ENCODE assay signal across 20 mouse cellular contexts in the genomic region with DNA sequence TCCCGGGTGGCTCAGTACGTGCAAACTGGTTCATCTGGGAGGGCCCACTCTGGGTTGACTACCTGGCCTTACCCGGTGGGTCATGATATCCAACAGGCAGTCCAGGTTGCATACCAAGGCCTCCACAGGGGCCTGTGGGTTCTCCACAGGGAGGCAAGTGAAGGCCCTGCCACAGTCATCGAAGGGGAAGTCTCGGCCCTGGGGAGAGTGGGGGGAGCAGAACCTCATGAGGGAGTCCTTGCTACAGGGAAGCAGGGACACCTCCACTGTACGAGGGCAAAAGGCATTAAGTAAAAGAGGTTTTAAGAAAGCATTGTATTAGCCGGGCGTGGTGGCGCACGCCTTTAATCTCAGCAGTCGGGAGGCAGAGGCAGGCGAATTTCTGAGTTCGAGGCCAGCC.
"Had no signal": no experiment of that assay in that cellular context is flagged by ENCODE, and none has a peak within 500 bp of the region (broad histone marks: within the 10 kb centered on the region; RNA-seq: fewer than 3 reads in every experiment).

No protein-coding gene starts in this region.

- H3K4me3 ChIP-seq: layer of hippocampus, adult 2 months; liver, embryonic 13.5 days; megakaryocyte, embryonic 14.5 days; midbrain, embryonic 10.5 days; midbrain, embryonic 13.5 days; myocyte; neural tube, embryonic 12.5 days; neural tube, embryonic 15.5 days; stomach, embryonic 15.5 days had no signal

- H3K9me3 ChIP-seq: liver, embryonic 13.5 days; midbrain, embryonic 10.5 days; midbrain, embryonic 13.5 days; neural tube, embryonic 12.5 days; neural tube, embryonic 15.5 days; stomach, embryonic 15.5 days had no signal

- H3K4me1 ChIP-seq: midbrain, embryonic 10.5 days; midbrain, embryonic 13.5 days; neural tube, embryonic 12.5 days; neural tube, embryonic 15.5 days had no signal

- H3K36me3 ChIP-seq: stomach, embryonic 15.5 days had no signal

- DNase-seq: kidney, adult 18-20 months; kidney, adult 9 months; kidney, postnatal 14 days; layer of hippocampus, adult 9-11 months; liver, embryonic 13.5 days; lung, adult 2 months; lung, postnatal 14 days; lung, postnatal 4 days; right cerebral cortex, postnatal 25 days; spleen, adult 18-20 months; thymus, postnatal 25 days had no signal

- H3K27ac ChIP-seq: layer of hippocampus, adult 2 months; liver, embryonic 13.5 days; midbrain, embryonic 10.5 days; midbrain, embryonic 13.5 days; neural tube, embryonic 12.5 days; neural tube, embryonic 15.5 days; stomach, embryonic 15.5 days had no signal

- H3K27me3 ChIP-seq: liver, embryonic 13.5 days; megakaryocyte, embryonic 14.5 days; midbrain, embryonic 13.5 days; neural tube, embryonic 12.5 days; neural tube, embryonic 15.5 days; stomach, embryonic 15.5 days had no signal

- ATAC-seq: midbrain, embryonic 13.5 days; midbrain, embryonic 16.5 days had no signal
